Mouse (Mus musculus): ENCODE measurements at regions not wholly inside any gene's neighbourhood (a gene's known extent, or its start where the extent isn't known, plus 50 kb on each side); places are given as distances from the start of the nearest gene placed in this dataset.
"Not testable (repeated sequence)": the region's sequence is repeated elsewhere in the genome, so short reads cannot be mapped to it uniquely, and the experiment has no call there.

GRCm38 (mm10) chr8:126081279-126081678 lies 86.3 kb downstream of the Kcnk1 start:
- no peak for DNase-seq

- DNase-seq: no peak
These were observed 87.9 kb downstream of the Kcnk1 start for GRCm38 (mm10) chr8:126082827-126083226.

GRCm38 (mm10) chr8:126090772-126091171 lies 95.8 kb downstream of the Kcnk1 start:
- DNase-seq: no peak

- DNase-seq: no peak
These were observed 99.0 kb downstream of the Kcnk1 start for GRCm38 (mm10) chr8:126094005-126094404.

GRCm38 (mm10) chr8:126096056-126096455 lies 101.1 kb downstream of the Kcnk1 start:
- no peak for DNase-seq

GRCm38 (mm10) chr8:126096636-126097170 lies 101.7 kb downstream of the Kcnk1 start:
- no peak for DNase-seq

GRCm38 (mm10) chr8:126098886-126099285 lies 103.9 kb downstream of the Kcnk1 start:
- no peak for DNase-seq

- DNase-seq: no peak
These were observed 104.9 kb downstream of the Kcnk1 start for GRCm38 (mm10) chr8:126099889-126100288.

- DNase-seq: no peak
These were observed 110.1 kb downstream of the Kcnk1 start for GRCm38 (mm10) chr8:126105043-126105442.

- DNase-seq: no peak
These were observed 131.1 kb downstream of the Kcnk1 start for GRCm38 (mm10) chr8:126126041-126126440.

GRCm38 (mm10) chr8:126132076-126132475 lies 137.1 kb downstream of the Kcnk1 start:
- DNase-seq: peak; percentile 3

- DNase-seq: not testable (repeated sequence)
These were observed 137.9 kb downstream of the Kcnk1 start for GRCm38 (mm10) chr8:126132918-126133317.

GRCm38 (mm10) chr8:126135100-126135499 lies 140.1 kb downstream of the Kcnk1 start:
- no peak for DNase-seq

GRCm38 (mm10) chr8:126135573-126135972 lies 140.6 kb downstream of the Kcnk1 start:
- no peak for DNase-seq

- DNase-seq: no peak
These were observed 142.0 kb downstream of the Kcnk1 start for GRCm38 (mm10) chr8:126136946-126137345.

GRCm38 (mm10) chr8:126137452-126137851 lies 142.5 kb downstream of the Kcnk1 start:
- DNase-seq: no peak

GRCm38 (mm10) chr8:126138645-126139545 lies 143.9 kb downstream of the Kcnk1 start:
- peak; percentile 30 for DNase-seq

- no peak for DNase-seq
These were observed 144.5 kb downstream of the Kcnk1 start for GRCm38 (mm10) chr8:126139546-126139870.

- DNase-seq: no peak
These were observed 146.0 kb downstream of the Kcnk1 start for GRCm38 (mm10) chr8:126140998-126141397.

GRCm38 (mm10) chr8:126151527-126151926 lies 146.8 kb upstream of the Slc35f3 start:
- DNase-seq: no peak

- no peak for DNase-seq
These were observed 144.4 kb upstream of the Slc35f3 start for GRCm38 (mm10) chr8:126153955-126154354.

GRCm38 (mm10) chr8:126157452-126158185 lies 140.7 kb upstream of the Slc35f3 start:
- DNase-seq: peak; percentile 30

- DNase-seq: no peak
These were observed 138.9 kb upstream of the Slc35f3 start for GRCm38 (mm10) chr8:126159485-126159884.

Measured in adrenal gland, adult 2 months (tissue).